Mouse (Mus musculus): ENCODE measurements at regions not wholly inside any gene's neighbourhood (a gene's known extent, or its start where the extent isn't known, plus 50 kb on each side); places are given as distances from the start of the nearest gene placed in this dataset.

DNA sequence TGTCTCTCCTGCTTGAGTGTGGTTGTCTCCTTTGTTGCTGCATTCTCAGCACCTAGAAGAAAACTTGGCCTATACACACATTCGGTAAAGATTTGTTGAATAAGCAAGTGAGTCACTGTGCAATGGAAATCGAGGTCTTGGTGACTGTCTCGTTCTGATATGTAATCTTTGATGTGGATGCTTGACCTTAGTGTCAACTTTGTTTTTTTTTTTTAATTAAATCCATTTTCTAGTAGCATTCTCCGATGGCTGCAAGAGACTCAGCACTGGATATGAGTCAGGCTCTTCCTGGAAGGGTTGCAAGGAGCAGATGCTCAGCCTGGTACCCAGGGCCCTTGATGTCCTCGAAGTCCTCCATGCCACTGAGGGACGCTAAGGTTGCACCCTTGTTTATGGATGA is 50.9 kb upstream of the Ampd3 start:
- no peak for DNase-seq

Data from embryo, embryonic 11 days (tissue).